Mouse (Mus musculus): ENCODE results near the gene Sphkap. TPM values are rescaled to one million over a fixed set of nuclear protein-coding genes. Genes with fewer than 3 reads are reported as not detected.

The Sphkap gene
- polyA plus RNA-seq, 1 experiment from 2014 or later: 0.24 TPM

Other genes starting within 250 kb of the Sphkap start
- not detected in 2 replicates for gene Daw1, start 248.4 kb downstream of the Sphkap start, polyA plus RNA-seq (2016; fragmentation: Nextera tagmentation; extraction: Ambion mirVana)